Mouse (Mus musculus) limb, embryonic 14.5 days (tissue): Measurements from ENCODE around the gene Tmem104. TPM values are rescaled to one million over a fixed set of nuclear protein-coding genes. Genes with fewer than 3 reads are reported as not detected.

Experiments
- ATAC-seq: fragments of 200-750 bp; cut with Nextera tagmentation; 2 replicates; pipeline ENCODE4 v1.8.0; 2017; ENCODE audit warnings: low read depth, moderate number of reproducible peaks, moderate TSS enrichment; ENCODE audit not compliant: low FRiP score
- DNase-seq: peaks from one replicate; pipeline ENCODE4 v3.0.0-alpha.2; 2015; ENCODE audit warnings: low spot score
- H3K27ac ChIP-seq: fragments of 300-500 bp; sonication (generic); replicated peaks from 2 replicates; pipeline ENCODE4 v1.5.1; 2014; ENCODE audit warnings: low read depth, mild to moderate bottlenecking, low read length, moderate library complexity, mixed read lengths
- H3K27me3 ChIP-seq: fragments of 300-500 bp; sonication (generic); 2 replicates; pipeline ENCODE4 v1.6.1; 2014; ENCODE audit warnings: low read length, mixed read lengths; ENCODE audit not compliant: control insufficient read depth, insufficient read depth
- H3K36me3 ChIP-seq: fragments of 300-500 bp; sonication (generic); 2 replicates; pipeline ENCODE4 v1.6.1; 2014; ENCODE audit warnings: mild to moderate bottlenecking, low read length, moderate library complexity, mixed read lengths; ENCODE audit not compliant: control insufficient read depth, insufficient read depth
- H3K4me1 ChIP-seq: fragments of 300-500 bp; sonication (generic); 2 replicates; pipeline ENCODE4 v1.6.1; 2014; ENCODE audit warnings: antibody characterized with exemption, low read length, mixed read lengths; ENCODE audit not compliant: control insufficient read depth, insufficient read depth
- H3K4me2 ChIP-seq: fragments of 300-500 bp; sonication (generic); replicated peaks from 2 replicates; pipeline ENCODE4 v1.6.1; 2014; ENCODE audit warnings: low read depth, mild to moderate bottlenecking, low read length, moderate library complexity; ENCODE audit not compliant: severe bottlenecking
- H3K4me3 ChIP-seq: fragments of 300-500 bp; sonication (generic); replicated peaks from 2 replicates; pipeline ENCODE4 v1.5.1; 2014; ENCODE audit warnings: low read length
- H3K9ac ChIP-seq: fragments of 300-500 bp; sonication (generic); 2 replicates; pipeline ENCODE4 v1.6.1; 2014; ENCODE audit warnings: mild to moderate bottlenecking, low read depth, low read length, moderate library complexity; ENCODE audit not compliant: severe bottlenecking
- H3K9me3 ChIP-seq: fragments of 300-500 bp; sonication (generic); 2 replicates; pipeline ENCODE4 v1.6.1; 2016; ENCODE audit warnings: low read length; ENCODE audit not compliant: control insufficient read depth
- POLR2A ChIP-seq: fragments of 200-500 bp; IDR thresholded peaks from 2 replicates; pipeline ENCODE4 v1.8.0; 2012; ENCODE audit warnings: inconsistent platforms, mild to moderate bottlenecking, moderate library complexity, borderline replicate concordance; ENCODE audit not compliant: insufficient read depth, insufficient read length; ENCODE audit errors: extremely low read depth
- WGBS: fragments of 180-500 bp; shearing (Covaris S2); extraction: QIAGEN DNeasy Blood & Tissue Kit; methylation state at CpG from one replicate; pipeline ENCODE4 v1.1.7; 2014; 5-methylcytosine and 5-hydroxymethylcytosine counted together
- polyA plus RNA-seq, 2 experiments: library from polyadenylated mRNA; depleted of rRNA in 1 of 2; stranded (reverse) in 1 of 2; unstranded in 1 of 2; fragments of >200 nt; fragmentation: Nextera tagmentation in 1 of 2; extraction: Ambion mirVana in 1 of 2; gene quantifications; 2 replicates each; pipeline versions ENCODE4 v1.2.1 to v1.2.3; 2012 to 2014

Tmem104 gene
- polyA plus RNA-seq, 2 experiments, result 9.2 to 12.4 TPM

GRCm38 (mm10) chr11:115163568-115164150 is 23.6 kb upstream of the Tmem104 start:
- Histone ChIP-seq H3K4me2 (peak overlapping the region; percentile 66), H3K27me3 (peaks cover 34% of the 10 kb centered on the region), H3K9ac (peak overlapping the region; percentile 21), H3K4me3 (peak overlapping the region; percentile 47), H3K27ac (no peak overlapping the region), H3K36me3 (no peaks in the 10 kb centered on the region), H3K4me1 (peaks cover 20% of the 10 kb centered on the region), H3K9me3 (no peaks in the 10 kb centered on the region)
- TF ChIP-seq POLR2A, result no peak
- WGBS, result under 1% methylated on average over 47 of the region's 47 CpGs
- DNase-seq, result no peak
- ATAC-seq, result peak; percentile 8; the same call in 1 of the 2 replicates

- ATAC-seq, result no peak
- no peak for TF ChIP-seq POLR2A
- H3K9ac ChIP-seq, result peak overlapping the region; percentile 21; the same call in 1 of the 2 replicates
- H3K4me2 ChIP-seq, result peak overlapping the region; percentile 66
- H3K36me3 ChIP-seq, result no peaks in the 10 kb centered on the region
- peaks cover 20% of the 10 kb centered on the region for H3K4me1 ChIP-seq
- H3K27ac ChIP-seq, result no peak overlapping the region
- H3K9me3 ChIP-seq, result no peaks in the 10 kb centered on the region
- peak overlapping the region; percentile 47 for H3K4me3 ChIP-seq
- H3K27me3 ChIP-seq, result peaks cover 34% of the 10 kb centered on the region
- 1% methylated on average over 14 of the region's 14 CpGs for WGBS
- DNase-seq, result no peak
These were observed 22.8 kb upstream of the Tmem104 start for GRCm38 (mm10) chr11:115164341-115164975.

GRCm38 (mm10) chr11:115164976-115165374 is 22.3 kb upstream of the Tmem104 start:
- under 1% methylated on average over 9 of the region's 9 CpGs for WGBS
- no peak for ATAC-seq
- peak overlapping the region; percentile 66 for H3K4me2 ChIP-seq
- no peaks in the 10 kb centered on the region for H3K36me3 ChIP-seq
- H3K27ac ChIP-seq, result no peak overlapping the region
- H3K27me3 ChIP-seq, result peaks cover 34% of the 10 kb centered on the region
- no peak overlapping the region for H3K9ac ChIP-seq
- peaks cover 20% of the 10 kb centered on the region for H3K4me1 ChIP-seq
- no peak for TF ChIP-seq POLR2A
- DNase-seq, result no peak
- peak overlapping the region; percentile 47 for H3K4me3 ChIP-seq
- no peaks in the 10 kb centered on the region for H3K9me3 ChIP-seq

GRCm38 (mm10) chr11:115166776-115167175 is 20.5 kb upstream of the Tmem104 start:
- H3K9ac ChIP-seq, result no peak overlapping the region
- WGBS, result 79% methylated on average over 3 of the region's 3 CpGs
- no peak for DNase-seq

GRCm38 (mm10) chr11:115167631-115168249 is 19.5 kb upstream of the Tmem104 start:
- 78% methylated on average over 8 of the region's 8 CpGs for WGBS

More at GRCm38 (mm10) chr11:115166776-115167175, 20.5 kb upstream of the Tmem104 start:
- no peak for TF ChIP-seq POLR2A
- Histone ChIP-seq H3K4me2 (no peak overlapping the region), H3K9me3 (no peaks in the 10 kb centered on the region), H3K27me3 (peaks cover 34% of the 10 kb centered on the region), H3K27ac (no peak overlapping the region), H3K4me3 (no peak overlapping the region), H3K4me1 (peaks cover 24% of the 10 kb centered on the region), H3K36me3 (no peaks in the 10 kb centered on the region)
- ATAC-seq, result no peak

More at GRCm38 (mm10) chr11:115167631-115168249, 19.5 kb upstream of the Tmem104 start:
- DNase-seq (no peak), ATAC-seq (no peak)
- no peak for TF ChIP-seq POLR2A
- no peaks in the 10 kb centered on the region for H3K9me3 ChIP-seq
- peaks cover 29% of the 10 kb centered on the region for H3K4me1 ChIP-seq
- no peak overlapping the region for H3K9ac ChIP-seq
- H3K27me3 ChIP-seq, result peaks cover 29% of the 10 kb centered on the region
- H3K36me3 ChIP-seq, result no peaks in the 10 kb centered on the region
- H3K27ac ChIP-seq, result no peak overlapping the region
- H3K4me2 ChIP-seq, result no peak overlapping the region
- no peak overlapping the region for H3K4me3 ChIP-seq
